ENCODE assay signal across 17 mouse cellular contexts in genomic region chr7:37921681-37922430, GRCm38 (mm10).
DNase-seq lines count a peak whose midpoint lies in the region; ATAC-seq and TF ChIP-seq lines count a peak whose summit lies in the region.
"Had no signal": no experiment of that assay in that cellular context is flagged by ENCODE, and none has a peak within 500 bp of the region (broad histone marks: within the 10 kb centered on the region; RNA-seq: fewer than 3 reads in every experiment).

No protein-coding gene starts in this region.

- no peak overlapping the region for H3K9ac ChIP-seq in forebrain, postnatal 0 days
- no peak overlapping the region for H3K9ac ChIP-seq in neural tube, embryonic 13.5 days
- H3K9ac ChIP-seq in hindbrain, embryonic 11.5 days (ENCODE audit: low read depth, low read length) = 0 out of 2 replicates have a peak overlapping the region, but pooled peaks have one; percentile 7
- no peak overlapping the region for H3K9ac ChIP-seq in hindbrain, postnatal 0 days (replicated peaks; ENCODE audit: low read length)
- H3K9ac ChIP-seq: limb, embryonic 15.5 days; liver, embryonic 15.5 days had no signal

- no peak overlapping the region for H3K4me3 ChIP-seq in forebrain, postnatal 0 days (ENCODE audit: low read depth, low read length)
- no peak overlapping the region for H3K4me3 ChIP-seq in forebrain, embryonic 10.5 days
- H3K4me3 ChIP-seq in neural tube, embryonic 13.5 days = no peak overlapping the region
- no peak overlapping the region for H3K4me3 ChIP-seq in hindbrain, embryonic 11.5 days (ENCODE audit: low read depth, low read length)
- no peak overlapping the region for H3K4me3 ChIP-seq in hindbrain, postnatal 0 days (ENCODE audit: low read length)
- no peak overlapping the region for H3K4me3 ChIP-seq in embryonic facial prominence, embryonic 10.5 days
- H3K4me3 ChIP-seq: limb, embryonic 15.5 days; liver, embryonic 15.5 days had no signal

- 0 out of 2 replicates have a peak, but pooled peaks cover 3% of the 10 kb centered on the region for H3K4me1 ChIP-seq in forebrain, postnatal 0 days (ENCODE audit: insufficient read depth)
- H3K4me1 ChIP-seq in forebrain, embryonic 10.5 days = peaks cover 30% of the 10 kb centered on the region
- H3K4me1 ChIP-seq in neural tube, embryonic 13.5 days (replicated peaks) = peaks cover 18% of the 10 kb centered on the region
- no peaks in the 10 kb centered on the region for H3K4me1 ChIP-seq in hindbrain, embryonic 11.5 days (replicated peaks; ENCODE audit: control insufficient read depth, insufficient read depth, low read length)
- peaks cover 5% of the 10 kb centered on the region; the same call in 1 of the 2 replicates for H3K4me1 ChIP-seq in hindbrain, postnatal 0 days (ENCODE audit: insufficient read depth, low read length)
- H3K4me1 ChIP-seq in embryonic facial prominence, embryonic 10.5 days = peaks cover 14% of the 10 kb centered on the region
- H3K4me1 ChIP-seq: limb, embryonic 15.5 days; liver, embryonic 15.5 days had no signal

- WGBS in forebrain, postnatal 0 days = 22% methylated on average over 17 of the region's 17 CpGs
- WGBS in forebrain, embryonic 10.5 days = 80% methylated on average over 17 of the region's 17 CpGs
- WGBS in neural tube, embryonic 13.5 days = 43% methylated on average over 17 of the region's 17 CpGs
- 73% methylated on average over 17 of the region's 17 CpGs for WGBS in hindbrain, embryonic 11.5 days
- 43% methylated on average over 17 of the region's 17 CpGs for WGBS in hindbrain, postnatal 0 days
- WGBS in embryonic facial prominence, embryonic 10.5 days = 83% methylated on average over 17 of the region's 17 CpGs

- no peaks in the 10 kb centered on the region for H3K27me3 ChIP-seq in forebrain, postnatal 0 days (ENCODE audit: insufficient read depth, low read length)
- H3K27me3 ChIP-seq in forebrain, embryonic 10.5 days (ENCODE audit: poor library complexity, severe bottlenecking) = no peaks in the 10 kb centered on the region
- no peaks in the 10 kb centered on the region for H3K27me3 ChIP-seq in neural tube, embryonic 13.5 days
- no peaks in the 10 kb centered on the region for H3K27me3 ChIP-seq in hindbrain, embryonic 11.5 days (ENCODE audit: control insufficient read depth, insufficient read depth, low read length)
- H3K27me3 ChIP-seq in hindbrain, postnatal 0 days (ENCODE audit: insufficient read depth, low read length) = no peaks in the 10 kb centered on the region
- no peaks in the 10 kb centered on the region for H3K27me3 ChIP-seq in embryonic facial prominence, embryonic 10.5 days (replicated peaks; ENCODE audit: low read depth, poor library complexity, severe bottlenecking)
- H3K27me3 ChIP-seq: limb, embryonic 15.5 days; liver, embryonic 15.5 days had no signal

- H3K27ac ChIP-seq in forebrain, postnatal 0 days (ENCODE audit: low read depth, low read length) = no peak overlapping the region
- H3K27ac ChIP-seq in forebrain, embryonic 10.5 days = no peak overlapping the region
- peak overlapping the region; percentile 73 for H3K27ac ChIP-seq in neural tube, embryonic 13.5 days (replicated peaks)
- peak overlapping the region; percentile 17; the same call in 1 of the 2 replicates for H3K27ac ChIP-seq in hindbrain, embryonic 11.5 days (ENCODE audit: low read depth, low read length)
- H3K27ac ChIP-seq in hindbrain, postnatal 0 days = peak overlapping the region; percentile 54; the same call in 1 of the 2 replicates
- no peak overlapping the region for H3K27ac ChIP-seq in embryonic facial prominence, embryonic 10.5 days (replicated peaks)
- H3K27ac ChIP-seq: limb, embryonic 15.5 days; liver, embryonic 15.5 days had no signal

- ATAC-seq in forebrain, postnatal 0 days = no peak; the same call in 1 of the 2 replicates
- peak; percentile 55; the same call in 1 of the 2 replicates for ATAC-seq in neural tube, embryonic 13.5 days (ENCODE audit: low read depth)
- no peak for ATAC-seq in hindbrain, embryonic 11.5 days (ENCODE audit: low FRiP score)
- 0 out of 2 replicates have a peak, but pooled peaks have one; percentile 43 for ATAC-seq in hindbrain, postnatal 0 days
- ATAC-seq: intestine, embryonic 16.5 days had no signal

- H3K9me3 ChIP-seq in forebrain, postnatal 0 days (ENCODE audit: low read length) = no peaks in the 10 kb centered on the region
- peaks cover 6% of the 10 kb centered on the region; the same call in 1 of the 2 replicates for H3K9me3 ChIP-seq in forebrain, embryonic 10.5 days
- H3K9me3 ChIP-seq in neural tube, embryonic 13.5 days = no peaks in the 10 kb centered on the region
- H3K9me3 ChIP-seq in hindbrain, embryonic 11.5 days (ENCODE audit: control insufficient read depth, low read length) = no peaks in the 10 kb centered on the region
- no peaks in the 10 kb centered on the region for H3K9me3 ChIP-seq in hindbrain, postnatal 0 days (ENCODE audit: low read length)
- H3K9me3 ChIP-seq in embryonic facial prominence, embryonic 10.5 days = peaks cover 4% of the 10 kb centered on the region; the same call in 1 of the 2 replicates
- H3K9me3 ChIP-seq: limb, embryonic 15.5 days; liver, embryonic 15.5 days had no signal

- H3K36me3 ChIP-seq in forebrain, postnatal 0 days (ENCODE audit: insufficient read depth) = no peaks in the 10 kb centered on the region
- no peaks in the 10 kb centered on the region for H3K36me3 ChIP-seq in forebrain, embryonic 10.5 days (replicated peaks)
- no peaks in the 10 kb centered on the region for H3K36me3 ChIP-seq in neural tube, embryonic 13.5 days
- no peaks in the 10 kb centered on the region for H3K36me3 ChIP-seq in hindbrain, embryonic 11.5 days (ENCODE audit: control insufficient read depth, insufficient read depth, low read length)
- H3K36me3 ChIP-seq in hindbrain, postnatal 0 days (ENCODE audit: insufficient read depth, low read length) = no peaks in the 10 kb centered on the region
- no peaks in the 10 kb centered on the region for H3K36me3 ChIP-seq in embryonic facial prominence, embryonic 10.5 days (replicated peaks)
- H3K36me3 ChIP-seq: limb, embryonic 15.5 days; liver, embryonic 15.5 days had no signal

- H3K4me2 ChIP-seq in forebrain, postnatal 0 days (ENCODE audit: low read depth) = no peak overlapping the region
- no peak overlapping the region for H3K4me2 ChIP-seq in neural tube, embryonic 13.5 days
- no peak overlapping the region for H3K4me2 ChIP-seq in hindbrain, embryonic 11.5 days (replicated peaks; ENCODE audit: low read depth, low read length)
- H3K4me2 ChIP-seq in hindbrain, postnatal 0 days (ENCODE audit: low read depth, low read length) = no peak overlapping the region
- H3K4me2 ChIP-seq: limb, embryonic 15.5 days; liver, embryonic 15.5 days had no signal

- TF ChIP-seq CTCF in forebrain, postnatal 0 days (IDR thresholded peaks at IDR 0.05; ENCODE audit: low read depth) = no peak
- no peak for TF ChIP-seq CTCF in hindbrain, postnatal 0 days (IDR thresholded peaks at IDR 0.05; ENCODE audit: low read depth)

- peak; percentile 25 for DNase-seq in forebrain, postnatal 0 days
- DNase-seq in forebrain, embryonic 10.5 days (ENCODE audit: extremely low spot score, low spot score) = no peak
- no peak for DNase-seq in neural tube, embryonic 10.5 days (ENCODE audit: extremely low spot score, low spot score)
- no peak for DNase-seq in hindbrain, embryonic 11.5 days (ENCODE audit: low spot score)
- peak; percentile 33 for DNase-seq in hindbrain, postnatal 0 days (ENCODE audit: low spot score)
- no peak for DNase-seq in adrenal gland, postnatal 36 days
- DNase-seq in embryonic facial prominence, embryonic 10.5 days (ENCODE audit: low spot score) = no peak
- DNase-seq: adrenal gland, postnatal 14 days; cerebellum, adult 11-12 months; cerebellum, postnatal 14 days; heart, postnatal 4 days; right cerebral cortex, adult 18-20 months; thymus, postnatal 36 days had no signal

Comparison
In these comparisons a context has a peak if more than half of its experiments do, and no peak if none do; other contexts are left out.
1. ATAC-seq: peak in neural tube, embryonic 13.5 days (single experiment) and hindbrain, postnatal 0 days (single experiment); none in forebrain, postnatal 0 days (single experiment) and hindbrain, embryonic 11.5 days (single experiment).
2. DNase-seq: peak in forebrain, postnatal 0 days (single experiment) and hindbrain, postnatal 0 days (single experiment); none in forebrain, embryonic 10.5 days (single experiment), neural tube, embryonic 10.5 days (single experiment), hindbrain, embryonic 11.5 days (single experiment), adrenal gland, postnatal 36 days (0 of 2) and embryonic facial prominence, embryonic 10.5 days (single experiment).
3. H3K27ac ChIP-seq: peak in neural tube, embryonic 13.5 days (single experiment), hindbrain, embryonic 11.5 days (single experiment) and hindbrain, postnatal 0 days (single experiment); none in forebrain, postnatal 0 days (single experiment), forebrain, embryonic 10.5 days (single experiment) and embryonic facial prominence, embryonic 10.5 days (single experiment).